Mouse (Mus musculus) lung, postnatal 0 days (tissue): ENCODE results near the gene Ttll9.

Source experiments
- CTCF ChIP-seq: IDR thresholded peaks from 2 replicates; pipeline ENCODE4 v1.5.1; 2016; ENCODE audit warnings: antibody characterized with exemption, mild to moderate bottlenecking
- EP300 ChIP-seq: IDR thresholded peaks from 2 replicates; pipeline ENCODE4 v1.6.1; 2016; ENCODE audit warnings: antibody characterized with exemption, mild to moderate bottlenecking, control low read depth

DNA sequence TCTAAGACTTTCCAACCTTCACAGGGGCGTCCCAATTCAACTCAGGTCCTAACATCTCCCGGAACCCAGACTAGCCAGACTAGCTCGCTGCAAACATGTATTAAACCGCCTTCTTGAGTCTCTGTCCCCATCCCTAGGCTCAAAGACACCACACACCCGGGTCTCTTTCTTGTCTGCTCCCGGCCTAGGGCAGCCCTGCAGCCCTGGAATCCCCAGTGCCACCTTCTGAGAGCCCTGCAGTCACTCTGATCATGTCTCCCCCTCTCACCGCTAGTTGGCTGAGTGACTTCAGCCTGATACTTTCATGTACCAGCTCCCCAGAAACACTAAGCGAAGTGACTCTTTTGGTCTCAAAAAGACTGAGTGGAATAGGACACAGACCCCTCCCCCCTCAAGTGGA is 18.7 kb upstream of the Ttll9 start:
- TF ChIP-seq CTCF (no peak), EP300 (no peak)
